Mouse (Mus musculus) cerebellum, adult 9-10 months (tissue): ENCODE results near the gene Olfr31.

Source experiments
- DNase-seq: peaks from one replicate; pipeline ENCODE4 v3.0.0; 2022

The Olfr31 gene

DNA sequence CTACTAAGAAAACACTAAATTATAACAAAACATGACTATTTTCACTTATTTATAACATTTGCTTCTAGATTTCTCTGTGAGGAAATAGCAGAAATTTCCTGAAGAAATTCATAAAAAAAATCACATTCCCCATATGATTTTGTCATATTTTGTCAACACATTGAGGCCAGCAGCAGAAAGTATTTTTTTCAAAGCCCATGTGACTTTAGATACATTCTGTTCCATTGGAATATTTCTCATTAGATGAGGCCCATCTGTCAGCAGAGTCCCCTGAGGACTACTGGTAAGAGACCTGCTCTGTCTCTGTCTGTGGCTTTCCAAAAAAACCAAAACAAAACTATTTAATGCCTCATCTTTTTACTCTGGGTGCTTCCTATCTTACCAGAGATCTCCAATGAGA lies at the start of gene Olfr31:
Gene Olfr31, plus strand, starts transcription at position 301 of the 400 bp plus-strand sequence.
- no peak for DNase-seq

DNA sequence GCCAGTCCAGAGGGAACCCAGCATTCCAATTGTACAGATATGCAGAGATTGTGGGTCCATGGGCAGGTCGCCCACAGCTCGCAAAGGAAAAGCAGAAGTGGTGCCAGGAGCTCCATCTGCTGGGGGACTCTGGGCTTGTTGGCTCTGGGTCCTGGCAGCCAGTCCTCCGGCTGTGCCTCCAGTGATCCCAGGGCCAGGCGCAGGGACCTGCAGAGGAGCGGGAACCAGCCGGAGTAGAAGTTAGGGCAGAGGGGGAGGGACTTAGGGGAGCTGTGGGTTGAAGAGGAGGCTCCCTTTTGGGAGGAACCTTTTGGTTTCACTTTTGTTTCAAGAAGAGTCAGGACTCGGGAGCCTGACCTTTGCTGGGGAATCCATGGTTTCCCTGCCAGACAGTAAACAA lies 28.2 kb upstream of the Olfr31 start:
- DNase-seq, result peak; percentile 73

DNA sequence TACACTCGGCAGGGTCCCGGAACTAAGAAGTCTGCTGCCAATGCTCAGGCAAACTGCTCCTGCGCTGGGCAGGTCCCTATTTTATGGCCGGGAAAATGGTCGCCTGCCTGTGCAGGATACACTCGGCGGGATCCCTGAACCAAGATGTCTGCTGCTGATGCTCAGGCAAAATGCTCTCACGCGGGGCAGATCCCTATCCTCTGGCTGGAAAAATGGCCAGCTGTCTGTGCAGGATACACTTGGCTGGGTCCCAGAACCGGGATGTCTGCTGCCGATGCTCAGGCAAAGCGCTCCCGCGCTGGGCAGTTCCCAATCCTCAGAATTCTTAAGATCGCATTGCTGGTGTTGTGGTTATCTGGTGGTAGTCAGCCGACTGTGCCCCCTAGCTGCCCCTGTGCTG lies 13.7 kb upstream of the Olfr31 start:
- DNase-seq, result peak; percentile 68

DNA sequence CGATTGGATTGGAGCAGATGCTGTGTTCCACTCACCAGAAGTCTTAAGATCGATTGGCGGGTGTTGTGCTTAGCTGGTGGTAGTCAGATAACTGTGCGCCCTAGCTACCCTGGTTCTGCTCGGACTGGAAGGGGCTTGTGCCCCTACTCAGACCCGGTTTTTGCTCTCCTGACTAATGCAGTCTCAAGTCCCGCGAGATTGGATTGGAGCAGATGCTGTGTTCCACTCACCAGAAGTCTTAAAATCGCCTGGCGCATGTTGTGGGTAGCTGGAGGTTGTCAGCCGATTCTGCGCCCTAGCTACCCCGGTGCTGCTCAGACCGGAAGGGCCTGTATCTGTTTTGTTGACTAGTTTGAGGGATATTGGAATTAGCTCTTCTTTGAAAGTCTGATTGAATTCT lies 13.2 kb upstream of the Olfr31 start:
- DNase-seq, result no peak

DNA sequence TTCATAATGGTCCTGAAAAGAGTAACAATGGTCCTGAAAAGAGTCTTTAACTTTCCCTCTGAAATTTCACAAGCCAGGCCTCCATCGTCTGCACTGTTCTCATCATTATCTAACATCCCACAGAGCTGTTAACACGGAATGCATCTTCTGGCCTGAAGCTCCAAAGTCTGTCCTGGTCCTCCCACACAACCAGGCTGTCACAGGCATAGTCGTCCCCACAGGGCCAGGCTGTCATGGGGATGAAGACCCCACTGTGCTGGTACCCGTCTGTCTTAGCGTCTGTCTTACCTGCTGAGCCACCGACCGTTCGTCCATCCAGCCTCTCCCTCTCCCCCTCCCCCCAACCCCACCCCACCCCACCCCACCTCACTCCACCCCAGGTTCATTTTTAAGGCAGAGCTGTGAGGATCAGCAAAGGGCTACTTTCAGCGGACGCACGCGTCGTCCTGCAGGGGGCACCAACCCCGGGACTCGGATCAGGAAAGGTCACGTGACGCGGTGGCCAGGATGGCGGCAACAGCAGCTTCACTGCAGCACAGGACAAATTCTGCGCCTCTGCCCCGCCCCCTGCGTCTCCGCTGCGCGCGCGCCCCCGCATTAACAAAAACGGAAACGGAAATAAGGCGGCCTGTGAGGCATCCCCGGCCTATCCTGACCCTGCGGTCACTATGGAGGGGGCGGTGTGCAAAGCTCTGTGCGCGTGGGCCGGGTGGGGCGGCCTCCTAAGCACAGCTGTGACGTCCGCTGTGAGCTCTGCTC lies 22.7 kb downstream of the Olfr31 start:
- DNase-seq, result peak; percentile 89

DNA sequence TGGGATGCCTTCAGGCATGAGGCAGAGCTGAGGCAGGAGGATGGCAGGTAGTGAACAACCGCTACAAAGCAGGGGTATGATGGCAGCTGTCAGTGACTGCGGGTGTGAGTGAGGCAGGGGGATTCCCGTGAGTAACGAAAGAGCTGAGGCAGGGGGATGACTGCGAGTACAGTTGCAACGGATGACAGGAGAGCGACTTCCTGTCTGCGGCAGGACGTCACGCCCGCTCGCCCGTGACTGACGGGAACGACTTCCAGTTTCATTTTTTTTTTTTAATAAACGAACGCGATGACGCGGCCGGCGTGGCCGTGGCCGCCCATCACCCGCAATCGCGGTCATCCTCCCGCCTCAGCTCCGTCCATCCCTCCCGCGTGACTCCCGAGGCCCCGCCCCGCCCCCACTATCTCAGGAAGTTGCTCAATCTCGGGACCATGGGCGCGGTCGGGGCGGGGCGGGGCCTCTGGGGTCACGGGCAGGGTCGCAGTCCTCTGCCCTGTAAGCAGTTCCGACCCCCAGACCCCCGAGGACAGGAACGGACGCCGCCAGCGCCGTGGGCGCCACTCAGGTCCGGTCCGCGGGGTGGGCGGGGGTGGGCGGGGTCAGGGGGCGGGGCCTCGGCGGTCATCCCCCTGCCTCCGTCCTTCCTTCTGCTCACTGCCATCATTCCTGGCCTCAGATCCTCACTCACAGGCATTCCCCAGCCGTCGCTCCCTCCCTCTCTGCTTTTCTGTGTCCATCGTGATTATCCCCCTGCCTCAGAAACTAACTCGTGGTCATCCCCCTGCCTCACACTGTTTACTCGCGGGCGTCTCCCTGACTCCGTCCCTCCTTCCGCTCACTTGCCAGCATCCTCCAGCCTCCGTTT lies 23.6 kb downstream of the Olfr31 start, which contains the start of gene Il3ra:
Gene Il3ra, plus strand, starts transcription at position 328 of the 865 bp plus-strand sequence.
- peak; percentile 71 for DNase-seq

DNA sequence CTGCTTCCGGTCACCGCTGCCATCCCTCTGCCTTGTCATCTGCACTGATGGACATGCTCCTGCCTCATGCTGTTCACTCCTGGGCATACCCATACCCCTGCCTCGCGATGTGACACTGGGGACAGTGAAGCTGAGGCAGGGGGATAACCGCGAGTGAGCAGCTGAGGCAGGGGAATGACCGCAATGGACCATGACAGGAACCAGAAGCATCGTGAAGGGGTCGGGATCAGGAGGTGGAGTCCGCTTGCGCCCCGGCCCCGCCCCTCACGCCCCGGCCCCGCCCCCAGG lies 24.1 kb downstream of the Olfr31 start:
- no peak for DNase-seq

DNA sequence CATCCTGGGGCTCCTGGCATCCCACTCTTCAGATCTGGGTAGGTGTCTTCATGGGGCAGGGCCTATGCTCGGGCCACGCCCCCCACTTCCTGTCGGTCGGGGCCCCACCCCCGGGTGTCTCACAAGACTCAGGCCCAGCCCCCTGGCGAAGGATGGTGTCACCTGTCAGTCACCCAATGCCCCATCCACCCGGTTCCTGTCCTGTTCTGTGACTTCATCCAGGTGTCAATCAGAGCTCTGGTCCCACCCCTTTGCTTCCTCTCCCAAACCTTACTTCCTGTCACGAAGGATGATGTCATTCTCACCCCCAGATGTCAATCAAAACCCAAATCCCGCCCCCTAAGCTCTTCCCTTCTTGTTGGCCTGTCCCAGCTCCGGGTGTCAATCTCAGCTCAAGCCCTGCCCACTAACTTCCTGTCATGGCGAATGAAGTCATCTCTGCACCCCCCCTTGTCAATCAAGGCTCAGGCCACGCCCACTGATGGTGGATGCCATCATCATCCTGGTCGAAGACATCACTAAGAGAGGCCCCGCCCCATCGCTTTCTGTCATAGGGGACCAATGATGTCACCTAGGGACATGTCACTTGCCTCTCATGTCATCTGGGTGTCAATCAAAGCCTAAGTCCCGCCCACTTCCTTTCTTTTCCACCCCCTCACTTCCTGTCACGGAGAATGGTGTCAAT lies 24.7 kb downstream of the Olfr31 start:
- peak; percentile 61 for DNase-seq

DNA sequence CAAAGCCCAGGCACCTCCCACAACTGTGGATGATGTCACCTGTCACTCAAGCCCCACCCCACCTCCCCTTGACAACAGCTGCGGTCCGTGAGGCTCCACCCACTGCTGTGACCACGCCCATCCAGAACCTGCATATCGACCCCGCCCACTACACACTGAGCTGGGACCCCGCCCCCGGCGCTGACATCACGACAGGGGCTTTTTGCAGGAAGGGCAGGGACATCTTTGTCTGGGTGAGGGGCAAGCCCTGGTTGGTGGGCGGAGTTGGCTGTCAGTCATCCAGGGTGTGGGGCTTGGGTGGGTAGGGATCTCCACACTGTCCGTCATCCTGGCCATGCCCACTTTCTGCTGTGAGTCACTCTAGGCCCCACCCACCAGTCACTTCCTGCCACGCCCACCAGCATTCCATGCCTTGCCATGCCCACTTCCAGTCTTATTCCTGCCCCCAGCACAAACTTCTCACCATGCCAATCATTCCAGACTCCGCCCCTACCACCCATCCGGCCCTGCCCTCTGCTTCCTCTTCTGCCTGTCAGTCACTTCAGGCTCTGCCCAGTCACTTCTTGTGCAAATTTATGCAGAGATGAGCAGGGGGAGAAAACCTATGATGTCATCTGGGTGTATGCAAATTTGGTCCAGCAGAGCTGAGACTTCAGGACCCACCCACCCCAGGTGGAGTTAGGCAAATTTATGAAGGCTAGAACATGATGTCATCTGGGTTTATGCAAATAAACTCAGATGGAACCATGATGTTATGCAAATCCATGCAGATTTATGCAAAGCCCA lies 25.4 kb downstream of the Olfr31 start:
- peak; percentile 48 for DNase-seq

DNA sequence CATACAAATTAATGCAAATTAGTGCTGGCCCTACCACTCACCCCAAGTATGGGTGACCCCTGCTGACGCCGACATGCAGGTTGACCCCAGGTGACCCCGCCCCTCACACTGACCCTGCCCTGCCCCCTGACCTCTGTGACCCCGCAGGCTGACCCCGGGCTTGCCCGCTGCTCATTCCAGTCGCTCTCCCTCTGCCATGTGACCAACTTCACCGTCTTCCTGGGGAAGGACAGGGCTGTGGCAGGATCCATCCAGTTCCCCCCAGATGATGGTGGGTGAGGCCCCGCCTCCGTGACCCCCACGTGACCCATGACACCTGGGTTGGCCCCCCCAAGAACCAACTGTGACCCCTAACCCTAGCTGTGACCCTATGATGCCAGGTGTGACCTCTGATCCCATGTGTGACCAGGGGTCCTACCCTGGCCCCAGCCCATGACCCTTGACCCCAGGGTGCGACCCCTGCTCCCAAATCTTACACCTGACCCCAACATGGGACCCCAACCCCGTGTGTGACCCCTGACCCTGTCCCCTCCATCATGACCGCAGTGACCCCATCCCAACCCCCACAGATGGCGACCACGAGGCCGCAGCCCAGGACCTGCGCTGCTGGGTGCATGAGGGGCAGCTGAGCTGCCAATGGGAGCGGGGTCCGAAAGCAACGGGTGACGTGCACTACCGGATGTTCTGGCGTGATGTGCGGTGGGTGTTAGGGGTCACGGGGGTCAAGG lies 26.2 kb downstream of the Olfr31 start:
- DNase-seq, result peak; percentile 42

DNA sequence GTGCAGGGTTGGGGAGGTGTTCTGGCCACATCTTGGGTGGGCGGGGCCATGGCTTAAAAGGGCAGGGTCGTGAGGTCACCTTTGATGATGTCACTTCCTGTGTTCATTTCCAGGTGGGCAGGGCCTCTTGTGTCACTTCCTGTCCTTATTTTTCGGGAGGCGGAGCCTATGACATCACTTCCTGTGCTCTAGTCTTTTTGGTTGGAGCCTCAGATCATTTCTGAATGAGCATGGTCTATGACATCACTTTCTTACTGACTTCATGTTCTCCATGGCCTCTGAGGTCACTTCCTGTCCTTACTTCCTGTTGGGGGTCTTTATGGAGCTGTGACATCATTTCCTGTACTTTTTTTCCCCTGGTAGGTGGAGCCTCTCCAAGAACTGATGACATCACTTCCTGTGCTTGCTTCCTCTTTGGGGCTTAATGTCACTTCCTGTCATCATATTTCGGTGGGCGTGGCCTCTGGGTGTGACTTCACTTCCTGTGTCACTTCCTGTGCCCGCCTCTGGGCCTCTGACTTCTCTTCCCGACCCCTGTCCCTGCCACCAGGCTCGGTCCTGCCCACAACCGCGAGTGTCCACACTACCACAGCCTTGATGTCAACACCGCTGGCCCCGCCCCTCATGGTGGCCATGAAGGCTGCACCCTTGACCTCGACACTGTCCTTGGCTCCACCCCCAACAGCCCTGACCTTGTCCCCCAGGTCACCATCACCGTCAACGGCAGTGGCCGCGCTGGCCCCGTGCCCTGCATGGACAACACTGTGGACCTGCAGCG lies 27.0 kb downstream of the Olfr31 start:
- DNase-seq, result peak; percentile 31

DNA sequence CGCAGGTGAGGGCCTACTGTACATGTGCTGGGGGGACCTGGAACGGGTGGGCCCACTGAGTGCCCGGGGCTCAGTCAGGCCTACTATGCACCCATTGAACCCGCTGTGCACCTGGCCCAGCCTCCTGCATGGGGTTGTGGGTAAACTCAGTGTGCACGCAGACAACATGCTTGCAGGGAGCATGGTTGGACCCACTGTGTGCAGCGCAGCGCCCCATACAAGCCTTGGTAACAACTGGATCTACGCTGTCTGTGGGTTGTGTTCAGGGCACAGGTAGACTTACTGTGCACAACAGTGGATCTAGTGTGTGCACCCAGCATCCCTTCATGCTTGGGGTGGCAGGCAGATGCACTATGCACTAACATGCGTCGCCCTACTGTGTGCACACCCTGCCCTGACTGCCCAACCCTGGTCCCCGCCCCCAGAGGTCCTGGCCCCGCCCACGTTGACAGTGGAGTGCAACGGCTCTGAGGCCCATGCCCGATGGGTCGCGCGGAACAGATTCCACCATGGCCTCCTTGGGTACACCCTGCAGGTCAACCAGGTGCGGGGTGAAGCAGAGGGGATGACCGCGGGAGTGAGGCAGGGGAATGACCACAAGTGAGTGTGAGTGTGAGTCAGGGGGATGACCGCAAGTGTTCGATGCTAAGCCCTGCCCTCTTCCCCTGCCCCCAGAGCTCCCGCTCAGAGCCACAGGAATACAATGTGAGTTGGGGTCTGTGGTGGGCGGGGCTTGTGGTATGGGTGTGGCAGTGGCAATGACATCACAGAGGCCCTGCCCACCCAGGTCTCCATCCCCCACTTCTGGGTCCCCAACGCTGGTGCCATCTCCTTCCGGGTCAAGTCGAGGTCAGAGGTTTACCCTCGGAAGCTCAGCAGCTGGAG lies 27.9 kb downstream of the Olfr31 start:
- peak; percentile 19 for DNase-seq

DNA sequence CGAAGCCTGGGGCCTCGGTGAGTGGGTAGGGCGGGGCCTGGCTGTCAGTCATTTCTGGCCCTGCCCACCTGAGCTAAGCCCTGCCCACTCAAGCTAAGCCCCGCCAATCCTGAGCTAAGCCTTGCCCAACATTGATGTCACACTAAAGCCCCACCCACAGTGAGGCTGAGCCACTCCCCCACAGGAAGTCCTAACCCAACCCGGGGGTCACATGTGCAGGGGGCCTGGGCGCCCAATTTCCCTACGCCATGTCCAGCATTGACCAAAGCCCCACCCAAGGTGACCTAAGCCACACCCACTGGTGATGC lies 28.5 kb downstream of the Olfr31 start:
- no peak for DNase-seq

DNA sequence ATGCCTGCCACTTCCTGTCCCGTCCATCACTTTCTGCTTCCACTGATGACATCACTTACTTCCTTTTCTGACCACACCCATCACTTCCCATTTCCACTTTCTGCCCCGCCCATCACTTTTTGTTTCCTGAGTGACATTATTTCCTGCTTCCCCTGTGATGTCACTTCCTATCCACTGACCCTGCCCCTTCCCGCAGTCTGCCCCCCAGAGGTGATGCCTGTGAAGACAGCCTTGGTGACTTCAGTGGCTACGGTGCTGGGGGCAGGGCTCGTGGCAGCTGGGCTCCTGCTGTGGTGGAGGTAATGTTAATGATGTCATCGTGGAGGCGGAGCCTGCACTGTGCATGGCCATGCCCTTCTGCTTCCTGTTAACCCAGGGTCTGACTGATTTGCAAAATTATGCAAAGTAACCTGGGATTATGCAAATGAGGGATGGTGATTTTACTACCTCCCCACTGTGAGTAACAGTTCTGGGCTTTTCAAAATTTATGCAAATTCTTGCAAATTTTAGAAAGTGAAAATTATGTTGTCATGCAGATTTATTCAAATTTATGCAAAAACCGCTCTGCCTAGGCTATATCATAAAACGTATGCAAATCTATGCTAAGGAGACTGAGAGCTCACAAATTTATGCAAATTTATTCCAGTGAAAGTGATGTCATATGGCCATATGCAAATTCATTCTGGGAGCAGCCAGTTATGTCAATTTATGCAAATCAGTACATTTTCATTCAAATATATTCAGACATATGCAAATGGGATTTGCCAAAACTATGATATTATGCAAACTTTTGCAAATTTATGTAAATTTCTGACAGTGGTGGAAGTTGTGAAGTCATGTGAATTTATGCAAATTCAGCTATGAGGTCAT lies 29.3 kb downstream of the Olfr31 start:
- DNase-seq, result no peak

DNA sequence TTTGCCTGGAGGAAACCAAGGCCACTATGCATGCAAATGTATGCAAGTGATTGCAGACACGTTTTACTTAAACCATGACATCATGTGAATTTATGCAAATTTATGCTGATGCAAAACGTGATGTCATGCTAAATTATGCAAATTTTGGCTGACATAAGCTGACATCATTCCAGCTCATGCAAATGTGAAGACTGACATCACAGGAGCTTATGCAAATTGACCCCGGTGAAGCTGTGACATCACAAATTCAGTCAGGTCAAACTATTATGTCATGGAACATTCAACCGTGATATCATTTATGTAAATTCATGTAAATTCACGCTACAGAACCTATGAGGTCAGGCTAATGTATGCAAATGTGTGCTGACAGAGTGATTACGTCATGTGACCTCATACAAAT lies 30.0 kb downstream of the Olfr31 start:
- DNase-seq, result no peak

DNA sequence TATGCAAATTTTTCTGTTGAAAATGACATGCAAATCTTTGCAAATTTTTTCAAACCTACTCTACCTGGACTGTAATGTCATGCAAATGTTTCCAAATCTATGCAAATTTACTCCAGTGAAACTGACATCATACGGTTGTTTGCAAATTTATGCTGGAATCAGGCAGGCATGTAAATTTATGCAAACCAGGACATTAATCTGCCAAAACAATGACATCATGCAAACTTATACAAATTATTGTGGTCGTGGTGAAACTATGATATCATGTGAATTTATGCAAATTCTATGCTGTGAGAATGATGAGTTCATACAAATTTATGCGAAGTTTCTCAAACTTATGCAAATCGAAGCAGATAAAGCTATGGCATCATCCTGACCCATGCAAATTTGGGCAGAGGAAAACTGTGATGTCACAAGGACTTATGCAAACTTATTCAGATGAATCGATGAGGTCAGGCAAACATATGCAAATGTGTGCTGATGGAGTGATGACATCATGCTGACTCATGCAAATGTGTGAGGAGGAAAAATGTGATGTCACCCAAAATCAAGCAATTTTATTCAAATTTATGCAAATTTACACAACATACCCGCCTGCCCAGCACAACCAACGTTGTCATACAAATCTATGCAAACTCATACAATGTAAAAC lies 30.6 kb downstream of the Olfr31 start:
- DNase-seq, result no peak

DNA sequence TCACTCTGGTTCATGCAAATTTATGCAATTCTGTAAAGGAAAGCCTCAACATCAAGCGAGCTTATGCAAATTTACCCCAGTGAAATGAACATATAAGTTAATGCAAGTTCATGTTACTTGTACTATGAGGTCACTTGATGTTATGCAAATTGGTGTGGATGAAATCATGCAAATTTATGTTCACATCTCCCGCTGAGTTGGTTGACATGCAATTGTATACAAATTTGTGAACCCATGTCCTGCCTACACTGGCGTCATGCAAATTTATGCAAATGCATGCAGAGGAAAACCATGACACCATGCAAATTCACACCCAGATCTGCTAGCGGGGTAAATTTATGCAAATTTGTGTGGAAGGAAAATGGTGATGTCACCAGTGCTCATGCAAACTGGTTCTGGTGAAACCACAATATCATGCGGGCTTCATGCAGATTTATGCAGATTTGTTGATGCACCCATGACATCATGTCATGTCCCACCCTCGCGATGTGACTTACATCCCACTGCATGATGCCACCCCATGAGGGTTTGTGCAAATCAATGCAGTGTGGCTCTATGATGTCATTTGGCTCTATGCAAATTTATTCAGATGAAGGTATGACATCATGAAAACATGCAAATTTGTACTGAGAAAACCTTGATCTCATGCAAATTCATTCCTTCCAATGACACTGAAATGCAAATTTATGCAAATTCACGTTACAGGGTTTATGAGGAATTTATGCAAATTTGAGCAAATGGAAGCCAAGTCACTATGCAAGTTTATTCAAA lies 31.3 kb downstream of the Olfr31 start:
- DNase-seq, result no peak
